Mouse (Mus musculus) midbrain, embryonic 11.5 days (tissue): ENCODE data around the gene Ccdc151. TPM values are rescaled to one million over a fixed set of nuclear protein-coding genes. Genes with fewer than 3 reads are reported as not detected.

Experiments
- ATAC-seq: fragments of 200-750 bp; cut with Nextera tagmentation; 2 replicates; pipeline ENCODE4 v1.8.0; 2017; ENCODE audit warnings: moderate TSS enrichment, moderate library complexity; ENCODE audit not compliant: low FRiP score
- DNase-seq: peaks from one replicate; pipeline ENCODE4 v3.0.0; 2015; ENCODE audit warnings: low spot score; ENCODE audit errors: missing footprints
- H3K27ac ChIP-seq: fragments of 300-500 bp; sonication (generic); 2 replicates; pipeline ENCODE4 v1.5.1; 2014; ENCODE audit warnings: low read depth, low read length
- H3K27me3 ChIP-seq: fragments of 300-500 bp; sonication (generic); 2 replicates; pipeline ENCODE4 v1.6.1; 2014; ENCODE audit warnings: mild to moderate bottlenecking, low read length, moderate library complexity, mixed read lengths; ENCODE audit not compliant: control insufficient read depth, insufficient read depth
- H3K36me3 ChIP-seq: fragments of 300-500 bp; sonication (generic); 2 replicates; pipeline ENCODE4 v1.6.1; 2014; ENCODE audit warnings: mild to moderate bottlenecking, low read length, moderate library complexity, mixed read lengths; ENCODE audit not compliant: control insufficient read depth, insufficient read depth
- H3K4me1 ChIP-seq: fragments of 300-500 bp; sonication (generic); 2 replicates; pipeline ENCODE4 v1.6.1; 2014; ENCODE audit warnings: low read length; ENCODE audit not compliant: control insufficient read depth, insufficient read depth
- H3K4me2 ChIP-seq: fragments of 300-500 bp; sonication (generic); 2 replicates; pipeline ENCODE4 v1.6.1; 2014; ENCODE audit warnings: mild to moderate bottlenecking, moderate library complexity
- H3K4me3 ChIP-seq: fragments of 300-500 bp; sonication (generic); 2 replicates; pipeline ENCODE4 v1.5.1; 2014; ENCODE audit warnings: low read depth, low read length
- H3K9ac ChIP-seq: fragments of 300-500 bp; sonication (generic); 2 replicates; pipeline ENCODE4 v1.6.1; 2014; ENCODE audit warnings: low read length
- H3K9me3 ChIP-seq: fragments of 300-500 bp; sonication (generic); 2 replicates; pipeline ENCODE4 v1.6.1; 2016; ENCODE audit warnings: low read length; ENCODE audit not compliant: control insufficient read depth
- WGBS: fragments of 180-500 bp; shearing (Covaris S2); extraction: QIAGEN DNeasy Blood & Tissue Kit; methylation state at CpG from one replicate; pipeline ENCODE4 v1.1.7; 2014; 5-methylcytosine and 5-hydroxymethylcytosine counted together
- polyA plus RNA-seq: library from polyadenylated mRNA; unstranded; fragments of >200 nt; fragmentation: Nextera tagmentation; extraction: Ambion mirVana; gene quantifications from 2 replicates; pipeline ENCODE4 v1.2.1, GENCODE M21; 2014

Gene Ccdc151
- polyA plus RNA-seq, 1 experiment from 2014 or later: 6.3 TPM

GRCm38 (mm10) chr9:22037826-22038225, 35.4 kb upstream of the Ccdc151 start:
- no peak for DNase-seq
- WGBS: 82% methylated on average over 10 of the region's 10 CpGs
- ATAC-seq: no peak

GRCm38 (mm10) chr9:22035300-22036044, 33.0 kb upstream of the Ccdc151 start:
- Histone ChIP-seq H3K27me3 (no peaks in the 10 kb centered on the region), H3K27ac (peak overlapping the region; percentile 71), H3K9me3 (no peaks in the 10 kb centered on the region), H3K4me2 (no peak overlapping the region), H3K36me3 (peaks cover 5% of the 10 kb centered on the region; the same call in 1 of the 2 replicates), H3K4me3 (no peak overlapping the region), H3K9ac (no peak overlapping the region), H3K4me1 (peaks cover 9% of the 10 kb centered on the region; the same call in 1 of the 2 replicates)
- ATAC-seq (peak; percentile 80), DNase-seq (peak; percentile 91)
- 39% methylated on average over 6 of the region's 6 CpGs for WGBS

More at GRCm38 (mm10) chr9:22037826-22038225, 35.4 kb upstream of the Ccdc151 start:
- Histone ChIP-seq H3K36me3 (no peaks in the 10 kb centered on the region; the same call in 1 of the 2 replicates), H3K9me3 (no peaks in the 10 kb centered on the region), H3K4me2 (no peak overlapping the region), H3K4me3 (no peak overlapping the region), H3K27ac (no peak overlapping the region), H3K9ac (no peak overlapping the region), H3K4me1 (peaks cover 9% of the 10 kb centered on the region; the same call in 1 of the 2 replicates), H3K27me3 (no peaks in the 10 kb centered on the region)

- Histone ChIP-seq H3K4me1 (peaks cover 20% of the 10 kb centered on the region), H3K9me3 (no peaks in the 10 kb centered on the region), H3K4me2 (no peak overlapping the region), H3K9ac (no peak overlapping the region), H3K27ac (no peak overlapping the region), H3K27me3 (no peaks in the 10 kb centered on the region), H3K36me3 (peaks cover 14% of the 10 kb centered on the region), H3K4me3 (no peak overlapping the region)
- no peak for DNase-seq
- ATAC-seq: no peak
- WGBS: 94% methylated on average over 9 of the region's 9 CpGs
Measured at GRCm38 (mm10) chr9:22030386-22030785, 28.0 kb upstream of the Ccdc151 start.

- no peak overlapping the region for H3K4me3 ChIP-seq
- H3K27ac ChIP-seq: peak overlapping the region; percentile 48
- no peaks in the 10 kb centered on the region for H3K9me3 ChIP-seq
- H3K27me3 ChIP-seq: no peaks in the 10 kb centered on the region
- peaks cover 15% of the 10 kb centered on the region for H3K36me3 ChIP-seq
- WGBS: 25% methylated on average over 7 of the region's 7 CpGs
- peak; percentile 80 for ATAC-seq
- H3K4me1 ChIP-seq: peaks cover 24% of the 10 kb centered on the region
- no peak overlapping the region; the same call in 1 of the 2 replicates for H3K4me2 ChIP-seq
- no peak overlapping the region for H3K9ac ChIP-seq
- DNase-seq: peak; percentile 90
Measured at GRCm38 (mm10) chr9:22028467-22028866, 26.0 kb upstream of the Ccdc151 start.

GRCm38 (mm10) chr9:22024592-22024991, 22.2 kb upstream of the Ccdc151 start:
- peaks cover 23% of the 10 kb centered on the region for H3K4me1 ChIP-seq
- H3K4me3 ChIP-seq: no peak overlapping the region
- ATAC-seq: peak; percentile 64
- H3K9ac ChIP-seq: no peak overlapping the region
- H3K9me3 ChIP-seq: no peaks in the 10 kb centered on the region
- no peak overlapping the region for H3K4me2 ChIP-seq
- no peaks in the 10 kb centered on the region for H3K27me3 ChIP-seq
- no peak overlapping the region for H3K27ac ChIP-seq
- no peak for DNase-seq
- H3K36me3 ChIP-seq: peaks cover 12% of the 10 kb centered on the region
- 58% methylated on average over 8 of the region's 8 CpGs for WGBS

GRCm38 (mm10) chr9:22017208-22017825, 14.9 kb upstream of the Ccdc151 start:
- peaks cover 18% of the 10 kb centered on the region for H3K36me3 ChIP-seq

GRCm38 (mm10) chr9:22016245-22016644, 13.8 kb upstream of the Ccdc151 start:
- Histone ChIP-seq H3K27me3 (no peaks in the 10 kb centered on the region), H3K27ac (no peak overlapping the region), H3K9ac (no peak overlapping the region), H3K4me2 (no peak overlapping the region), H3K4me1 (no peaks in the 10 kb centered on the region; the same call in 1 of the 2 replicates), H3K36me3 (peaks cover 22% of the 10 kb centered on the region), H3K4me3 (no peak overlapping the region), H3K9me3 (no peaks in the 10 kb centered on the region)
- no peak for ATAC-seq
- DNase-seq: no peak
- 74% methylated on average over 10 of the region's 10 CpGs for WGBS

More at GRCm38 (mm10) chr9:22017208-22017825, 14.9 kb upstream of the Ccdc151 start:
- Histone ChIP-seq H3K4me3 (no peak overlapping the region), H3K9me3 (no peaks in the 10 kb centered on the region), H3K27ac (no peak overlapping the region), H3K9ac (no peak overlapping the region), H3K4me2 (no peak overlapping the region), H3K4me1 (no peaks in the 10 kb centered on the region; the same call in 1 of the 2 replicates), H3K27me3 (no peaks in the 10 kb centered on the region)
- DNase-seq: no peak
- 75% methylated on average over 7 of the region's 7 CpGs for WGBS
- ATAC-seq: no peak

- Histone ChIP-seq H3K9ac (no peak overlapping the region), H3K4me1 (no peaks in the 10 kb centered on the region; the same call in 1 of the 2 replicates), H3K9me3 (no peaks in the 10 kb centered on the region), H3K4me3 (no peak overlapping the region), H3K36me3 (peaks cover 39% of the 10 kb centered on the region), H3K27ac (no peak overlapping the region), H3K4me2 (no peak overlapping the region), H3K27me3 (no peaks in the 10 kb centered on the region)
- 91% methylated on average over 13 of the region's 13 CpGs for whole genome bisulfite sequencing
- peak; percentile 22; the same call in 1 of the 2 replicates for ATAC-seq
- peak; percentile 83 for DNase-seq
Measured at GRCm38 (mm10) chr9:22012731-22013130, 10.3 kb upstream of the Ccdc151 start.

GRCm38 (mm10) chr9:22011055-22011454, 8.6 kb upstream of the Ccdc151 start:
- Histone ChIP-seq H3K4me2 (no peak overlapping the region), H3K4me1 (no peaks in the 10 kb centered on the region), H3K4me3 (no peak overlapping the region), H3K9ac (no peak overlapping the region), H3K27me3 (no peaks in the 10 kb centered on the region), H3K36me3 (peaks cover 39% of the 10 kb centered on the region), H3K9me3 (no peaks in the 10 kb centered on the region), H3K27ac (no peak overlapping the region)
- ATAC-seq: no peak
- 84% methylated on average over 5 of the region's 5 CpGs for WGBS
- DNase-seq: peak; percentile 75
